Mouse (Mus musculus): ENCODE measurements around the gene Cmtm6.

DNA sequence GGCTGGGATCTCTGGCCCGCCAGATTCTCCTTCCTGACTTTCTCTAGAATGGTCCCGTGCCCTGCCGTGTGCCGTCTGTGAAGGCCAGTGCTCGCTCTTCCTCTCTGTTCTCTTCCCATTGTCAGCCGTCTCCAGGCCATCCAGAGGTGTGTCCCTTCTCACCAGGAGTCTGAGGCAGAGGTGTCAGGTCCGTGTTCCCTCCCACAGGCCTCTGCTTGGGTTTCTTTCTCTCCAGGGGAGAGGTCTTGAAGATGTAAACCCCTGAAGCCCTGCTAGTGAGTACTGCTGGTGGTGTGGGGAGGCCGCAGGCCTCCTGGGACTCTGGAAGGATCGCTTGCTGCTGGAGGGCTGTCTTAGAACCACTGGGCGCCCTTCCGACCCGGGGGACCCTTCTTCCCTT is 16.6 kb downstream of the Cmtm6 start:
- TF ChIP-seq POLR2A (IDR thresholded peaks at IDR 0.05; ENCODE audit: borderline replicate concordance, insufficient read depth, low read length) (no peak), CTCF (IDR thresholded peaks at IDR 0.05; ENCODE audit: borderline replicate concordance, insufficient read depth, low read depth, low read length) (no peak)

All from cerebellum, adult 2 months (tissue).